Mouse (Mus musculus): ENCODE measurements around the gene Hcar1.

Gene Hcar1

DNA sequence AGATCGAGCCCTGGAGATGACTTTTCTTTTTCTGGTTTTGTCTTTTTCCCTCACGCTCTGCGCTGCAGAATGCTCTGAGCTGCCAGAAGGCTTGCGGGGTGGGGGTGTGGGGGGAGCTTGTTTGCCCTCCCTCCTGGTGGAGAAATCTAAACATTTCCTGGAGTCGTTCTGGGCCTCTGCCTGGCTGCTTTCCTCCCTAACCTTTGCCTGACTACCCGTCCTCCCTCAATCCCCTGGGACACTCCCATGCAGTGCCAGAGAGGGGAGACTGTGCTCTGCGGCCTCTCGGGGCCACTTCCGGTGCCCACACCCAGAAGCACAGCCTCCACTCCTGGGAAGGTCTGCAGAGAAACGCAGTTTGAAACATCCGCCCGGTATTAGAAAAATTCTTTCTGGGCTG is at the start of gene Hcar1:
TSS of gene Hcar1 (minus strand) at position 93 of the 400 bp plus-strand sequence.
- DNase-seq (ENCODE audit: low spot score), result peak; percentile 57

DNA sequence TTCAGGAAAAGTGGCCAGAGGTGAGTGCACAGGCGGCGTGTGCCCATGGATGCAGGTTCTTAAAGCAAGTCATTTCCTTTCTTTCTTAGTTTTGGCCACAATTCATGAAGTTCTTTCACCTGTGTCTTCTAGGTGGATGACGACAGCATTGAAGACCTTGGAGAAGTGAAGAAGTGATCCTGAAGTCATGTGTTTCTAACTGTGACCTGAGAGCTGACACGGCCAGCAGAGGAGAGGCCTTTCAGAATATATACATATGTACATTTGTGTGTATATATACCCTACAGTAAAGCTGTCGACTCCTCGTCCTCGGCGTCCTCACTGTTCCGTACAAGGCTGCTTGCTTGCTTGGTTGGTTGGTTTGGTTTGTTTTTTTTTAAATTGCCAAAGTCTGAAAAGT is 47.3 kb upstream of the Hcar1 start, which contains the start of gene Gm43518:
TSS of gene Gm43518 (plus strand) at position 301 of the 400 bp plus-strand sequence.
- DNase-seq (ENCODE audit: low spot score), result no peak

- no peak for DNase-seq (ENCODE audit: low spot score)
These were observed 42.3 kb upstream of the Hcar1 start for GRCm38 (mm10) chr5:123922112-123922511.

- no peak for DNase-seq (ENCODE audit: low spot score)
These were observed 35.0 kb upstream of the Hcar1 start for GRCm38 (mm10) chr5:123914852-123915251.

- no peak for DNase-seq (ENCODE audit: low spot score)
These were observed 27.8 kb upstream of the Hcar1 start for GRCm38 (mm10) chr5:123907631-123907977.

GRCm38 (mm10) chr5:123906976-123907630 is 27.3 kb upstream of the Hcar1 start, which contains the start of gene Denr:
Gene Denr, plus strand, starts transcription at chr5:123907175.
- peak; percentile 100 for DNase-seq (ENCODE audit: low spot score)

- DNase-seq (ENCODE audit: low spot score), result no peak
These were observed 26.5 kb upstream of the Hcar1 start for GRCm38 (mm10) chr5:123906146-123906975.

GRCm38 (mm10) chr5:123904059-123904672 is 24.3 kb upstream of the Hcar1 start:
- no peak for DNase-seq (ENCODE audit: low spot score)

DNA sequence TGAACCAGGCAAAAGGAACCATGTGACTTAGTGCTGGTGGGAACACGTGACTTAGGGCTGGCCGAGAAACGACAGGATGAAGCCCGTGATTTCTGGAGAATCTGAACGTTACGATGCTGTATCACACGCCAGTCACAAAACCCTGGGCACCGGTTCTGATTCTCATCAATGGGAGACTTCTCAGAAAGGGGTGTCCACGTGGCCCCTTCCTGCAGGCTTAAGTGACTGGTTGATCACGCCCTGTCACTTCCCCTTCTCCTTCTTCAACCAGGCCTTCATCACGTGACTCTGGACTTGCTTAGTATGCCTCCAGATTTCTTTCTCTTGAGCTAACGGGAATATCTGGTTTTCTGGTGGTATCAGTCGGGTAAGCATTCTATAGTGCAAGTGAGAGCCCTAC is 17.5 kb upstream of the Hcar1 start:
- DNase-seq (ENCODE audit: low spot score), result no peak

- peak; percentile 62 for DNase-seq (ENCODE audit: low spot score)
These were observed 16.6 kb upstream of the Hcar1 start for GRCm38 (mm10) chr5:123896395-123896794.

DNA sequence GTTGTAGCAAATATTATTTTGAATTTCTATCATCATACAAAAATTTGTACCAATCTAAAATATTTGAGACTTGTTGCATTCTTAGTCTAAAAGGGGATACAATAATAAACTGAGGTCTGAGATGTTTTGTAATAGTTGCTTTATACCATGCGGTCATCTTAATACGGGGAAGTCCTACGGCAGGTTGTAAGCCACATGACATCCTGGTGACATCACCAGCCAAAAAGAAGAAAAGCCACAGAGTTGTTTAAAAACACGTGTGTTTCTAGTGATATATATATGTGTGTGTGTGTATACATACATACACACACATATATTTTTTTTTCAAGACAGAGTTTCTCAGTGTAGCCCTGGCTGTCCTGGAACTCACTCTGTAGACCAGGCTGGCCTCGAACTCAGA is 13.7 kb upstream of the Hcar1 start:
- DNase-seq (ENCODE audit: low spot score), result no peak

DNA sequence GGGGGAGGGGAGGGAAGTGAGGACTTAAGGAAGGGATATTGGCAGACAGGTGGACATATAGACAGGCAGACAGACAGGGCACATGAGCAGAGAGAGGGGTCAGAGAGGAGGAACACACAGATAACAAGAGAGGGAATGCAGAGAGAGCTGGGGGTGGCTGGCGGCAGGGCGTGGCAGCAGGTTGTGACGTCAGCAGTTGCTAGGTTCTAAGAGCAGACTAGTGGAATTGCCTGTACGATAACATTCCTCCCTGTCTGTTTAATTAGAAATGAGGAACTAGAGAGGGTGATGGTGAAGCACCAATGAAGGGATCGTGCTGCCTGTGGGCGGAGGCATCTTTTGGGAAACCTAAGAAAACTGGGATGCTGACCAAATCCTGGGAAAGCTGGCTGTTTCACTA is 11.8 kb upstream of the Hcar1 start:
- DNase-seq (ENCODE audit: low spot score), result peak; percentile 47

DNA sequence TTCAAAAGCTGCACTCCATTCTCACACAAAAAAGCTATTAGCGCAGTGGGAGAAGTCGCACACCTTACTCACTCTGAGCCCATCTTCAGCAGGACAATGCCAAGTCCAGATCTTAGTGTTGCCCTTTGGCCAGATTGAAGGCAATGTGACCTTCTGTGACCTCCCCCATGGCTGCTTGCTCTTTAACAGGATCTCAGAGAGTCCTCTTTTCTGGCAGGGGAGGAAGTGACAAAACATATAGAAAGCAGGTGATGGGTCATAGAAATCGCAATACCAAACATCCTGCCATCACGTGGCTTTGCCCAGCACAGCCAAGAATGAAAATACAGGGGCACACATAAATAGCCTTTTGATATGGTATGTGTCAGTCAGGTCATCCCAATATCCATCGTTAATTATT is 11.2 kb upstream of the Hcar1 start:
- no peak for DNase-seq (ENCODE audit: low spot score)

- no peak for DNase-seq (ENCODE audit: low spot score)
These were observed 10.5 kb upstream of the Hcar1 start for GRCm38 (mm10) chr5:123890312-123890711.

GRCm38 (mm10) chr5:123886365-123886764 is 6.5 kb upstream of the Hcar1 start:
- DNase-seq (ENCODE audit: low spot score), result no peak

- no peak for DNase-seq (ENCODE audit: low spot score)
These were observed 4.5 kb upstream of the Hcar1 start for GRCm38 (mm10) chr5:123884332-123884731.

DNA sequence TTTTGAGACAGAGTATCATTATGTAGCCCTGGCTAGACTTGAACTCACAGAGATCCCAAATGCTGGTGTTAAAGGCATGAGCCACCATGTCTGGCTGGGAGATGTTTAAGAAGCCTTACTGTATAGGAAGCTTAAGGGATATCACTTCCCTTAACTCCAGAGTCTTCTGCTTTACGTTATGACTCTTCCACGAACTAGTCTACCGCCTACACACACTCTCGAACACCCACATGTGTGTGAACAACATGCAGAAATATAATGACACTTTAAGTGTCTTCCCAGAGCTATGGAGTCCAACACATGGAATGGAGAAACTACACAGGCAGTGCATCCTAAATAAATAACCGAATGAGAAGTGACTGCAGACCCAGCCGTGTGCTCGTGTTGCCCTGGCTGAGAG is 4.1 kb upstream of the Hcar1 start:
- DNase-seq (ENCODE audit: low spot score), result no peak

GRCm38 (mm10) chr5:123880778-123881177 is 958 bp upstream of the Hcar1 start:
- no peak for DNase-seq (ENCODE audit: low spot score)

GRCm38 (mm10) chr5:123878056-123878455 is 1.8 kb downstream of the Hcar1 start:
- DNase-seq (ENCODE audit: low spot score), result no peak

DNA sequence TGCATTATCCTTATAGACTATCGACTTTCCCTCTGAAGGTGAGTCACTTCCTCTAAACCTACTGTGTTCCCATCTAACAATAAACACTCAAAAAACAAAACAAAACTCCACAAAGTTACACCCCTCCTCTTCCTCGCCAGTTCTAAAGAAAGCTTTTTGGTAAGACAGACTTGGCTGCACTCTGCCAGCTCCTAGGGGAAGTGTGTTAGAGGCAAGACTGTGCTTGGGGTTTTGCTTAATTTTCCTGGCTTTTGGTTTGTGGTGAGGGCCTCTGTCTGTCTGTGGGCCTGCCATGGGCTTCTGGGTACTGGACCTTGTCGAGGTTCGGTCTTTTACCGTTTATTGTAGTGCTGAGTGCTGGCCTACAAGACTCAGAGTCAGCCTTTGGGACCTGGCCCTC is 5.6 kb downstream of the Hcar1 start:
- no peak for DNase-seq (ENCODE audit: low spot score)

DNA sequence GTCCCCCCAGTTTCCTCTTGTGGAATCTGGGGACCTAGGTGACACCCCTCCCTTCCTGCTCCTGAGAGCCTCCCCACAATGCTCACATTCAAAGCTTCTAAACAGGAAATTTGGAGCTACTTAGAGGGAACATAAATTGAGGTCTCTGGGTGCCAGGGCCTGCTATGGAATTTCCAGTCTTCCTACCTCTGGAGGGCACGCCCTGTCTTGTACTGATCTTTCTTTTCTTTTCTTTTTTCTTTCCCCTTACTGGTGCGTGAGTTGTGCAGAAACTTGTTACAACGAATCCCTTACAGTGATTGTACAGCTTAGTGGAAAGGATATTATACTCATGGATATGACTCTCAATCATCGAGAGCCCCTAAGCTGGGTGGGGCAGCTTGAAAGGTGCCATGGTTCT is 10.2 kb downstream of the Hcar1 start:
- DNase-seq (ENCODE audit: low spot score), result no peak

DNA sequence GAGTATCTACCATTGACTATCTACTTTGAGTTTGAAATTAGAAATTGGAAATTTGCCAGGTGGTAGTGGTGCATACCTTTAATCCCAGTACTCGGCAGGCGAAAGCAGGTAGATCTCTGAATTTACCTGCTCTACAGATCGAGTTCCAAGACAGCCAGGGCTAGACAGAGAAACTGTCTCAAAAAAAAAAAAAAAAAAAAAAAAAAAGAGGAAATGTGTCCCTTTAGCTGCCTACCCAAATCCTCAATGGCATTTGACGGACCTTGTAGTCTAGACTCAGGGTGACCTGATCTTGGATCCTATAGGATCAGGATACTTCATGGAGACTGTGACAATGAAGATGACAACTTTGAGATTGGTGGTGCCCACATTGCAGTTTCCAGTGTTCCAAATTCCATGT is 13.4 kb downstream of the Hcar1 start:
- DNase-seq (ENCODE audit: low spot score), result no peak

DNA sequence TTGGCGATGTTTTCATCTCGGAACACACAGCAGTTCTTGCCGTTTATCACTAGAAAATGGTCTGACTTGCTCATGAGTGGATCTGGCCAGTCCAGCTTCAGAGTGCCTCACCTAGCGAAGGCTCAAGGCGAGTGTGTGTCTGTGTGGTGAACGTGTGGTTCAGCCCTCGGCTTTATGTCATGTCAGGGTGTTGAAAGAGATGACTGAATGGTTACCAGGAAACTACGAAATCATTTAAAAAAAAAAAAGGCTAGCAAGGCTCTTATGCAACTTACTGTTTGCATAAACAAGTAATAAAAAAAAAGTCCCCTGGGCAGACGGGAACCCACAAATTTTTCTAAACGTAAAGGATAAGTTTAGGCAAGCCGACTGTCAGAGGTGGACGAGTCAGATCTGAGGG is 14.5 kb downstream of the Hcar1 start, which contains the start of gene Hcar2:
TSS of gene Hcar2 (minus strand) at position 135 of the 400 bp plus-strand sequence.
- no peak for DNase-seq (ENCODE audit: low spot score)

Measured in urinary bladder, postnatal 14 days (tissue).